Mouse (Mus musculus) c-Kit-positive CD71-positive TER-119-negative erythroid progenitor cells, embryonic 14.5 days (primary cell): Measurements from ENCODE around the gene Wwc1.
"Not testable (repeated sequence)": the region's sequence is repeated elsewhere in the genome, so short reads cannot be mapped to it uniquely, and the experiment has no call there.

Experiments
- DNase-seq: peaks from one replicate; pipeline ENCODE4 v3.0.0-alpha.2; 2013; ENCODE audit warnings: low read depth

The Wwc1 gene

GRCm38 (mm10) chr11:35837156-35838126 lies 142.9 kb downstream of the Wwc1 start:
- DNase-seq: no peak

- DNase-seq: peak; percentile 94
Measured at GRCm38 (mm10) chr11:35834022-35834760, 146.1 kb downstream of the Wwc1 start, which contains the start of gene Rars. Rars (minus strand) TSS chr11:35834506.

- DNase-seq: no peak
Measured at GRCm38 (mm10) chr11:35833270-35833669, 147.1 kb downstream of the Wwc1 start.

GRCm38 (mm10) chr11:35832139-35832538 lies 148.2 kb downstream of the Wwc1 start:
- no peak for DNase-seq

GRCm38 (mm10) chr11:35827714-35828113 lies 152.6 kb downstream of the Wwc1 start:
- no peak for DNase-seq

- no peak for DNase-seq
Measured at GRCm38 (mm10) chr11:35816316-35816715, 164.0 kb downstream of the Wwc1 start.

GRCm38 (mm10) chr11:35811458-35811857 lies 168.9 kb downstream of the Wwc1 start:
- no peak for DNase-seq

GRCm38 (mm10) chr11:35801332-35801731 lies 179.0 kb downstream of the Wwc1 start:
- DNase-seq: no peak

GRCm38 (mm10) chr11:35798874-35799273 lies 181.5 kb downstream of the Wwc1 start, which contains the start of gene Fbll1:
Fbll1 (minus strand) TSS chr11:35798884.
- DNase-seq: peak; percentile 41

- DNase-seq: no peak
Measured at GRCm38 (mm10) chr11:35798495-35798820, 181.9 kb downstream of the Wwc1 start.

- DNase-seq: no peak
Measured at GRCm38 (mm10) chr11:35797751-35798494, 182.4 kb downstream of the Wwc1 start.

- DNase-seq: not testable (repeated sequence)
Measured at GRCm38 (mm10) chr11:35792800-35793199, 187.5 kb downstream of the Wwc1 start.

- no peak for DNase-seq
Measured at GRCm38 (mm10) chr11:35788443-35788842, 191.9 kb downstream of the Wwc1 start.
